Mouse (Mus musculus): ENCODE measurements around the gene Eif4e. TPM values are rescaled to one million over a fixed set of nuclear protein-coding genes. Genes with fewer than 3 reads are reported as not detected.

Gene Eif4e
- polyA plus RNA-seq, 1 experiment from 2014 or later, result 405 TPM

DNA sequence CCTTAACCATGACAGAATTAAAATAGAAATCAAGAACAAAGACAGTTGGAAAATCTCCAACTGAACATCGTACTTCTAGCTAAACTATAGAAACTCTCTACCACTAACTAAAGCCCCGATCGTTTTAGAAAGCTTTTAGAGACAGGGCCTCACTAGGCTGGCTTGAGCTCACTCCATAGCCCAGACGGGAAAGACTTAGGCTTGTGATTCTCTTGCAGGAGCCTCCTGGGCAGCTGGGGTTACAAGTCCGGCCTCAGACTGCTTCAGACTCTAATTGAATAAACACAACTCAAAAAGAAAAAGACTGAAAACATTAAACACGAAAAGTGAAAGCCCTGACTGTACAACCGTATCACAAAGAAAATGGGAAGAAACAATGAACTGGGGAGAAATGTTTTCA is 60.2 kb downstream of the Eif4e start:
- 28% methylated on average over 7 of the region's 7 CpGs for WGBS
- Histone ChIP-seq H3K4me3 (ENCODE audit: low read depth, low read length) (no peak overlapping the region), H3K27ac (ENCODE audit: low read depth) (no peak overlapping the region), H3K9me3 (ENCODE audit: low read depth, low read length) (no peaks in the 10 kb centered on the region), H3K36me3 (ENCODE audit: insufficient read depth) (no peaks in the 10 kb centered on the region), H3K4me2 (no peak overlapping the region), H3K9ac (no peak overlapping the region), H3K4me1 (ENCODE audit: insufficient read depth) (no peaks in the 10 kb centered on the region), H3K27me3 (ENCODE audit: insufficient read depth, low read length) (no peaks in the 10 kb centered on the region)
- no peak for TF ChIP-seq CTCF (IDR thresholded peaks at IDR 0.05; ENCODE audit: low read depth)
- ATAC-seq (ENCODE audit: insufficient read depth), result no peak
- no peak for DNase-seq

DNA sequence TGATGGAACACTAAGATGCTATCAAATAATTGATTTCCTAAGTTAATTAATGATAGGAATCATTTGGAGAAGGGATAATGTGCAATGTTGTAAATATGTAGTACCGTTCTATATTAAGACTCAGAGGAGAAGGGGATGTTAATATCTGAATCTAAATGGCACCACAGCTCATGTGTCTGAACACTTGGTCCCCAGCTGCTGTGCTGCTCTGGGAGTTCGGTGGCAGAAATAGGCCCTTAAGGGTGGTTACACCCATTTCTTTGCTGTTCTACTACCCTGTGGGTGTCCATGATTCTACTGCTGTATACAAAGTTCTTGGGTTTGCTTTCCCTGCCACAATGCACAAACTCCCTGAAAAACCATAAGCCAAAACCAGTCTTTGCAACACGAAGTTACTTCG is 61.2 kb downstream of the Eif4e start:
- H3K27ac ChIP-seq (ENCODE audit: low read depth), result no peak overlapping the region
- H3K36me3 ChIP-seq (ENCODE audit: insufficient read depth), result no peaks in the 10 kb centered on the region
- no peaks in the 10 kb centered on the region for H3K9me3 ChIP-seq (ENCODE audit: low read depth, low read length)
- ATAC-seq (ENCODE audit: insufficient read depth), result no peak
- no peaks in the 10 kb centered on the region for H3K4me1 ChIP-seq (ENCODE audit: insufficient read depth)
- no peak overlapping the region for H3K4me3 ChIP-seq (ENCODE audit: low read depth, low read length)
- H3K9ac ChIP-seq, result no peak overlapping the region
- no peak overlapping the region for H3K4me2 ChIP-seq
- DNase-seq, result no peak
- 88% methylated on average over 4 of the region's 4 CpGs for WGBS
- no peak for TF ChIP-seq CTCF (IDR thresholded peaks at IDR 0.05; ENCODE audit: low read depth)
- no peaks in the 10 kb centered on the region for H3K27me3 ChIP-seq (ENCODE audit: insufficient read depth, low read length)

DNA sequence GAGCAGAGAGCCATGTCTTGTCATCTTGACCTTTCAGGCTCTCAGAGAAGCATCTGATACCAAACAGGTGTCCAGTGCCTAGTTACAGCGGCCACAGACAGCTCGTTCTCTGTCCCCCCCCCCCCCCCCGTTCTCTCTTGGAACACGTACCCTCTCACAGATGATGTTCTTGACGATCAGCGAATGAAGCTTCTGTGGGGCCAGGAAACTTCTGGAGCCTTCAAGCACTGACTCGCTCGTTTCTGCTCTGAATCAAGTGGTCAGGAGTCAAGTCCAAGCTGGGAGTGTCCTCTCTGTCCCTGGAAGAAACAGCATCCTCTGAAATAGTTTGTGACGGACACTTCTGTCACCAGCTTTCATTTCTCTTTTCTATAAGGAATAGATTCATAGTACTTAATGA is 62.0 kb downstream of the Eif4e start:
- no peak for TF ChIP-seq CTCF (IDR thresholded peaks at IDR 0.05; ENCODE audit: low read depth)

DNA sequence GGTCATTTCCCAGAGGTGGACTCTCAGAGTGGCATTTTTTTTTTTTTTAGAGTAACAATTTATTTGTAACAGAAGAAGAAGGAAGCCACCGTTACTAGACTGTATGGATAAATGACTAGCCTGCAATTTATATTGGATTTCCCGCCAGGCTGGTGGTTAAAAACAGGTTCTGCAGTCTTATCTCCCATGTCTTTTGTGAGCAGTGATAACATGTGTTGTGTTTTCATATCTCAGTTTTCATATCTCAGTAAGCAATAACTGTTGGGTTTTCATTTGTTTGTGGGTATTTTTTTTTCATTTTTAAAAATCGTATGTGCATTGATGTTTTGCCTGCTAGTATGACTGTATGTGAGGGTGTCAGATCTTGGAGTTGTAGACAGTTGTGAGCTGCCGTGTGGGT is 65.0 kb downstream of the Eif4e start:
- Histone ChIP-seq H3K9me3 (ENCODE audit: low read depth, low read length) (no peaks in the 10 kb centered on the region), H3K4me3 (ENCODE audit: low read depth, low read length) (no peak overlapping the region), H3K9ac (no peak overlapping the region), H3K4me1 (ENCODE audit: insufficient read depth) (no peaks in the 10 kb centered on the region), H3K36me3 (ENCODE audit: insufficient read depth) (no peaks in the 10 kb centered on the region), H3K4me2 (no peak overlapping the region), H3K27ac (ENCODE audit: low read depth) (no peak overlapping the region), H3K27me3 (ENCODE audit: insufficient read depth, low read length) (no peaks in the 10 kb centered on the region)
- DNase-seq (no peak), ATAC-seq (ENCODE audit: insufficient read depth) (no peak)
- 87% methylated on average over 4 of the region's 4 CpGs for WGBS
- no peak for TF ChIP-seq CTCF (IDR thresholded peaks at IDR 0.05; ENCODE audit: low read depth)

More for the DNA sequence above, 62.0 kb downstream of the Eif4e start:
- WGBS, result 66% methylated on average over 9 of the region's 9 CpGs
- Histone ChIP-seq H3K4me1 (ENCODE audit: insufficient read depth) (no peaks in the 10 kb centered on the region), H3K4me3 (ENCODE audit: low read depth, low read length) (no peak overlapping the region), H3K9me3 (ENCODE audit: low read depth, low read length) (no peaks in the 10 kb centered on the region), H3K27me3 (ENCODE audit: insufficient read depth, low read length) (no peaks in the 10 kb centered on the region), H3K9ac (no peak overlapping the region), H3K4me2 (no peak overlapping the region), H3K27ac (ENCODE audit: low read depth) (no peak overlapping the region), H3K36me3 (ENCODE audit: insufficient read depth) (no peaks in the 10 kb centered on the region)
- DNase-seq (no peak), ATAC-seq (ENCODE audit: insufficient read depth) (no peak)

DNA sequence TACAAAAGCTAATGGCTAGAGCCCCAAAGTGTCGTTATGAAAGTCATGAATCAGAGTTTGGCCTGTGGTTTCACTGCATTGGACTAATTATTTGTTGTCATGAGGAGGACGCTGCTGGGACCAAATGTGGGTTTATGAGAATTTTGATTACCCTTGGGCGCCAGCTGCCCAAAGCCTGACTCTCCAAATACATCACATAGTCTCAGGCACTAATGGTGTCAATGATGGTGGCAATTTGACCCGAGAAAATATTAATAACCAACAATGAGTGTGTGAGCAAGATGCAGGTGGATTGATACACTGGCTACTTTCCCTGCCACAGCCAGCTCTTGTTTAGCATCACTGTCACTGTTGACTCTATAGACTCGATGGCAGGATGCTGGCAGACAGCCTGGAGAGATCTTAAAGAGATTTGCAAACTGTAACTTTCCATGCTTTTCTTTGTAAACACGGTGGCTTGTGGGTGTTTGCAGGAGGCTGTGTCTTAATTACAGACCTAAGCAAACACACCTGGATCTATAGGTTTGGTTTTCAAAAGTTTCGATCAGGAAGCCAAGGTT is 65.9 kb downstream of the Eif4e start:
- H3K4me3 ChIP-seq (ENCODE audit: low read depth, low read length), result no peak overlapping the region
- 62% methylated on average over 7 of the region's 7 CpGs for WGBS
- H3K27ac ChIP-seq (ENCODE audit: low read depth), result no peak overlapping the region
- H3K27me3 ChIP-seq (ENCODE audit: insufficient read depth, low read length), result no peaks in the 10 kb centered on the region
- TF ChIP-seq CTCF (IDR thresholded peaks at IDR 0.05; ENCODE audit: low read depth), result no peak
- H3K9ac ChIP-seq, result no peak overlapping the region
- no peak overlapping the region for H3K4me2 ChIP-seq
- H3K36me3 ChIP-seq (ENCODE audit: insufficient read depth), result no peaks in the 10 kb centered on the region
- DNase-seq (peak; percentile 66), ATAC-seq (ENCODE audit: insufficient read depth) (no peak; the same call in 1 of the 2 replicates)
- H3K4me1 ChIP-seq (ENCODE audit: insufficient read depth), result no peaks in the 10 kb centered on the region
- H3K9me3 ChIP-seq (ENCODE audit: low read depth, low read length), result no peaks in the 10 kb centered on the region

DNA sequence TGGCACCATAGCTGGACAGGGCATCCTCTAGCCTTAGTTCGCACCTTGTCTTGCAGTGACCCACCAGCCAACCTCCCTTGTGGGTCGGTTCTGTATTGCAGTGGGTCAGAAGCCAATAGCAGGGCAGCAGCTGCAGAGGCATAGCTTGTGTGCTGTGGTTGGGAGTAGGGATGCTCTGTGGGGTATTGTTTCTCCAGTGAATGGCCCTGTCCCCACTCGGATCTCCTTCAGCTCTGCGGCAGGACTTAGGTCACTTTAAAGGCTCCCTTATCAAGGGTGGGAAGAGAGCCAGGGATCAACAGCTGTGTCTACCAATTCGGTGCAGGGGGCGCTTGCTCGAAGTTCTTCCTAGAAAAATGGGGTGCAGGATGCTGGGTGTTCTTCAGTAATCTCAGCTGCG is 67.2 kb downstream of the Eif4e start:
- Histone ChIP-seq H3K4me3 (ENCODE audit: low read depth, low read length) (no peak overlapping the region), H3K27ac (ENCODE audit: low read depth) (no peak overlapping the region), H3K9me3 (ENCODE audit: low read depth, low read length) (no peaks in the 10 kb centered on the region), H3K27me3 (ENCODE audit: insufficient read depth, low read length) (no peaks in the 10 kb centered on the region), H3K4me2 (no peak overlapping the region), H3K4me1 (ENCODE audit: insufficient read depth) (no peaks in the 10 kb centered on the region), H3K36me3 (ENCODE audit: insufficient read depth) (no peaks in the 10 kb centered on the region), H3K9ac (no peak overlapping the region)
- 56% methylated on average over 8 of the region's 8 CpGs for WGBS
- ATAC-seq (ENCODE audit: insufficient read depth) (no peak), DNase-seq (no peak)
- no peak for TF ChIP-seq CTCF (IDR thresholded peaks at IDR 0.05; ENCODE audit: low read depth)

DNA sequence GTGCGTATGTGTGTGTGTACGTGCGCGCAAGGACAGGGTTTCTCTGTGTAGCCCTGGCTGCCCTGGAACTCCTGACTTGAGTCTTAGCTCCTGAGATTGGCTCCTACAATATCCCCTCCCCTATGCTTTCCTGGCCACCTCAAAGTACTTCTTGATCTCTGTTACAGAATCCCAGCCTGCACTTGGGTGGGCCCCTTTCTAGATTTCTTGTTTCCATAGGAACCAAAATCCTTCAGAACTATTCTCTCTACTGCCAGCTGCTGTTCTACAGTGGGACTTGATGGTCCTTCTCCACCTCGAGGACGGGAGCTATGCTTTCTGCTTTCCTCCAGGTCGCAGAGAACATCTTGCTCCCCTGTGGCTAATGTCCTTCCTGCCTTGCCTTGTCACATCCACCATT is 67.9 kb downstream of the Eif4e start:
- Histone ChIP-seq H3K36me3 (ENCODE audit: insufficient read depth) (no peaks in the 10 kb centered on the region), H3K27ac (ENCODE audit: low read depth) (no peak overlapping the region), H3K4me3 (ENCODE audit: low read depth, low read length) (no peak overlapping the region), H3K4me2 (no peak overlapping the region), H3K27me3 (ENCODE audit: insufficient read depth, low read length) (no peaks in the 10 kb centered on the region), H3K9ac (no peak overlapping the region), H3K4me1 (ENCODE audit: insufficient read depth) (no peaks in the 10 kb centered on the region), H3K9me3 (ENCODE audit: low read depth, low read length) (no peaks in the 10 kb centered on the region)
- TF ChIP-seq CTCF (IDR thresholded peaks at IDR 0.05; ENCODE audit: low read depth), result no peak
- WGBS, result 82% methylated on average over 7 of the region's 7 CpGs
- peak; percentile 38; the same call in 1 of the 2 replicates for ATAC-seq (ENCODE audit: insufficient read depth)
- peak; percentile 34 for DNase-seq

DNA sequence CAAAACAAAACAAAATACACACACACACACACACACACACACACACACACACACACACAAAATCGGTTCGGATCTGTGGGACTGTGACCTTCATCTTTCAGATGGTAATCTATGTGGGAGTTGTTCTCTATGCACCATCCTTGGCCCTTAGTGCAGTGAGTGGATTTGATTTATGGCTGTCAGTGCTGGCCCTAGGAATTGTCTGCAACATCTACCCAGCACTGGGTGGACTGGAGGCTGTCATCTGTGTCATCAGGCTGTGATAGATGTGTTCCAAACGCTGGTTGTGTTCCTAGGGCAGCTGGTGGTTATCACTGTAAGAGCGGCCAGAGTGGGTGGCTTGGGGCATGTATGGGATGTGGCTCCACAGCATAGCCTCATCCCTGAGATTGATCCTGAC is 75.1 kb downstream of the Eif4e start:
- no peaks in the 10 kb centered on the region for H3K4me1 ChIP-seq (ENCODE audit: insufficient read depth)
- DNase-seq (no peak), ATAC-seq (ENCODE audit: insufficient read depth) (no peak)
- no peak overlapping the region for H3K4me2 ChIP-seq
- 62% methylated on average over 4 of the region's 4 CpGs for WGBS
- H3K9ac ChIP-seq, result no peak overlapping the region
- H3K27me3 ChIP-seq (ENCODE audit: insufficient read depth, low read length), result no peaks in the 10 kb centered on the region
- H3K27ac ChIP-seq (ENCODE audit: low read depth), result no peak overlapping the region
- H3K9me3 ChIP-seq (ENCODE audit: low read depth, low read length), result no peaks in the 10 kb centered on the region
- H3K36me3 ChIP-seq (ENCODE audit: insufficient read depth), result no peaks in the 10 kb centered on the region
- H3K4me3 ChIP-seq (ENCODE audit: low read depth, low read length), result no peak overlapping the region
- no peak for TF ChIP-seq CTCF (IDR thresholded peaks at IDR 0.05; ENCODE audit: low read depth)
